In the genomic region with DNA sequence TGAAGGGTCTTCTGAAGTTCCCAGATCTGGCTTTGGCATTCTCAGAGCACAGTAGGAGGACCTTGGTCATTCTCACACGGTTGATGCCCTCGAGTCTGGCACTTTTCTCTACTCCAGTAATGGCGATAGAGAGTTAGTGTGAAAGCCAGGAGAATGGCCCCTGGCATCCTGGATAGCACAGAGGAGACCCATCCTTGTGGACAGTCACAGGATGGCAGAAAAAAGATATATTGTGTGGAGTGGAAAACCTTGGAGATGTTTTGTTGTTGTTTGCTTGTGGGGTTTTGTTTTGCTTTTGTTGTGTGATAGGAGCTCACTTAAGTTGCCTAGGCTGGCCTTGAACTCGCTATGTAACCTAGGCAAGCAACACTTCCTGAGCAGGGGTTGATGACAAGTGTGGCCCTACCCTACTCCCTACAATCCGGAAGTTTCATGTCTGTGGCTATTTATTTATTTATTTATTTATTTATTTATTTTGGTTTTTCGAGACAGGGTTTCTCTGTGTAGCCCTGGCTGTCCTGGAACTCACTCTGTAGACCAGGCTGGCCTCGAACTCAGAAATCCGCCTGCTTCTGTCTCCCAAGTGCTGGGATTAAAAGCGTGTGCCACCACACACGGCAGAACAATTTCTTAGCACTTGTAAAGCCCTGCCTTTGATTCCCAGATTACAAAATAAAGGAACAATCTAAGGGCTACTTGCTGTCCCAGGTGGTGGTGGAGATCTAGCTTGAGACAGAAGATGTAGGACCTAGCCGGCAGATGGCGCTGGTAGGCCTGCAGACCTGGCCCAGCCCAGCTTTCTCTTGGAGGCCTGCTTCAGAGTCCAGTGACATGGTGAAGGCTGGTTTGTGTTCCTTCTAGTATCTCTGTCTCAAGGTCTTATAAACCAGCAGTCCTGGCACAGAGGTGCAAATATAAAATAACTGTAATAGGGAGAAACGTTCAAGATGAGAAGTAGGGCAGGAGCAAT, we compare ENCODE assay signal across 8 mouse cellular contexts. TPM values are rescaled to one million over a fixed set of nuclear protein-coding genes. Genes with fewer than 3 reads are reported as not detected.
DNase-seq lines count a peak whose midpoint lies in the region; ATAC-seq and TF ChIP-seq lines count a peak whose summit lies in the region.

No protein-coding gene starts in this region.

- no peaks in the 10 kb centered on the region for H3K79me2 ChIP-seq in heart, adult 2 months (replicated peaks; ENCODE audit: control insufficient read depth, insufficient read depth, low read length)

- intact Hi-C loops in heart, adult 2 months (cut with DNase I): loop anchor here (1.0 to 5.0 kb wide), 6 partner anchors 19 to 182 kb away; no protein-coding TSS in a partner anchor

- no peaks in the 10 kb centered on the region for H3K9me3 ChIP-seq in liver, embryonic 15.5 days (replicated peaks)
- no peaks in the 10 kb centered on the region for H3K9me3 ChIP-seq in neural tube, embryonic 13.5 days

- no peak for TF ChIP-seq POLR2A in heart, adult 2 months (IDR thresholded peaks at IDR 0.05; ENCODE audit: insufficient read depth, low read depth, low read length)
- TF ChIP-seq POLR2A in testis, adult 2 months (IDR thresholded peaks at IDR 0.05; ENCODE audit: control insufficient read depth, low read depth, low read length): no peak

- no peaks in the 10 kb centered on the region for H3K36me3 ChIP-seq in heart, adult 2 months (ENCODE audit: control insufficient read depth, insufficient read depth, low read length)
- H3K36me3 ChIP-seq in liver, embryonic 15.5 days (replicated peaks): no peaks in the 10 kb centered on the region
- H3K36me3 ChIP-seq in neural tube, embryonic 13.5 days: no peaks in the 10 kb centered on the region
- no peaks in the 10 kb centered on the region for H3K36me3 ChIP-seq in testis, adult 2 months (ENCODE audit: control insufficient read depth, insufficient read depth, low read length)

- peak; percentile 70 for DNase-seq in CD4-positive helper T cell, adult 2 months (ENCODE audit: low read depth, low spot score)
- peak; percentile 86 for DNase-seq in adrenal gland, postnatal 10 days
- peak; percentile 71 for DNase-seq in embryo, embryonic 11.5 days (ENCODE audit: low read depth, low spot score)
- peak; percentile 69 to 82 for DNase-seq in heart, adult 2 months
- peak; percentile 64 for DNase-seq in kidney, adult 9 months

- peak; percentile 42 for ATAC-seq in liver, embryonic 15.5 days (ENCODE audit: insufficient read depth)
- ATAC-seq in neural tube, embryonic 13.5 days (ENCODE audit: low read depth): peak; percentile 68; the same call in 1 of the 2 replicates

- no peak overlapping the region for H3K27ac ChIP-seq in heart, adult 2 months
- peak overlapping the region; percentile 85 for H3K27ac ChIP-seq in liver, embryonic 15.5 days (replicated peaks)
- no peak overlapping the region for H3K27ac ChIP-seq in neural tube, embryonic 13.5 days (replicated peaks)
- no peak overlapping the region for H3K27ac ChIP-seq in testis, adult 2 months (ENCODE audit: control insufficient read depth, insufficient read depth, low read depth, low read length)

- peak; percentile 90 for TF ChIP-seq CTCF in heart, adult 2 months (IDR thresholded peaks at IDR 0.05)
- peak; percentile 69; the same call in 1 of the 2 replicates for TF ChIP-seq CTCF in testis, adult 2 months (IDR thresholded peaks at IDR 0.05; ENCODE audit: control insufficient read depth, insufficient read depth, insufficient replicate concordance, low read depth, low read length)

- no peak overlapping the region for H3K9ac ChIP-seq in heart, adult 2 months (ENCODE audit: low read depth, low read length)
- H3K9ac ChIP-seq in liver, embryonic 15.5 days: no peak overlapping the region
- no peak overlapping the region for H3K9ac ChIP-seq in neural tube, embryonic 13.5 days

- no peak overlapping the region for H3K4me2 ChIP-seq in liver, embryonic 15.5 days
- H3K4me2 ChIP-seq in neural tube, embryonic 13.5 days: no peak overlapping the region

- H3K27me3 ChIP-seq in heart, adult 2 months (ENCODE audit: control insufficient read depth, insufficient read depth, low read length): no peaks in the 10 kb centered on the region
- H3K27me3 ChIP-seq in liver, embryonic 15.5 days: 0 out of 2 replicates have a peak, but pooled peaks cover 3% of the 10 kb centered on the region
- H3K27me3 ChIP-seq in neural tube, embryonic 13.5 days: no peaks in the 10 kb centered on the region
- H3K27me3 ChIP-seq in testis, adult 2 months (ENCODE audit: control insufficient read depth, insufficient read depth, low read length): no peaks in the 10 kb centered on the region

- 36% methylated on average over 13 of the region's 13 CpGs for WGBS in heart, adult 2 months
- WGBS in liver, embryonic 15.5 days (ENCODE audit: insufficient replicate concordance): 36% methylated on average over 13 of the region's 13 CpGs
- 44% methylated on average over 13 of the region's 13 CpGs for WGBS in neural tube, embryonic 13.5 days

- H3K4me1 ChIP-seq in heart, adult 2 months (ENCODE audit: control insufficient read depth, insufficient read depth, low read length): no peaks in the 10 kb centered on the region
- H3K4me1 ChIP-seq in liver, embryonic 15.5 days (replicated peaks): peaks cover 27% of the 10 kb centered on the region
- H3K4me1 ChIP-seq in neural tube, embryonic 13.5 days (replicated peaks): no peaks in the 10 kb centered on the region; the same call in 1 of the 2 replicates
- no peaks in the 10 kb centered on the region for H3K4me1 ChIP-seq in testis, adult 2 months (ENCODE audit: control insufficient read depth, insufficient read depth, low read length)

- H3K4me3 ChIP-seq in heart, adult 2 months: no peak overlapping the region
- H3K4me3 ChIP-seq in liver, embryonic 15.5 days (replicated peaks): no peak overlapping the region
- no peak overlapping the region for H3K4me3 ChIP-seq in neural tube, embryonic 13.5 days
- H3K4me3 ChIP-seq in testis, adult 2 months (ENCODE audit: control insufficient read depth, low read depth, low read length): no peak overlapping the region

- peak; percentile 55; the same call in 1 of the 2 replicates for TF ChIP-seq EP300 in heart, adult 2 months (IDR thresholded peaks at IDR 0.05; ENCODE audit: insufficient read depth, low read depth, low read length)

RNA-seq across cellular contexts. Expression of a gene that starts 21.1 kb away (rescaled TPM):
- 10 to 100 TPM; 46.7 to 51.2 TPM for total RNA-seq in adrenal gland, postnatal 10 days (2021)
- 10 to 100 TPM; 36.3 to 37.1 TPM for total RNA-seq in heart, adult 2 months (2021)
- polyA plus RNA-seq in heart, adult 2 months (2012; rRNA removed): 39.8 and 52.6 TPM in 2 replicates
- 5.0 and 5.3 TPM in 2 replicates for polyA plus RNA-seq in liver, embryonic 15.5 days (2015; fragmentation: Nextera tagmentation; extraction: Ambion mirVana)
- polyA plus RNA-seq in neural tube, embryonic 13.5 days (2015; fragmentation: Nextera tagmentation; extraction: Ambion mirVana): 90.4 and 97.8 TPM in 2 replicates
- polyA plus RNA-seq in testis, adult 2 months (2012; rRNA removed): 26.4 and 27.0 TPM in 2 replicates

RNA-seq across cellular contexts. Expression of a gene that starts 23.1 kb away (rescaled TPM):
- 1 to 10 TPM; 4.3 to 5.4 TPM for total RNA-seq in adrenal gland, postnatal 10 days (2021)
- total RNA-seq in heart, adult 2 months (2021): 1 to 10 TPM; 2.2 to 2.5 TPM
- polyA plus RNA-seq in heart, adult 2 months (2012; rRNA removed): 9.0 and 12.1 TPM in 2 replicates
- polyA plus RNA-seq in liver, embryonic 15.5 days (2015; fragmentation: Nextera tagmentation; extraction: Ambion mirVana): 0.38 and 0.51 TPM in 2 replicates
- 25.8 and 26.9 TPM in 2 replicates for polyA plus RNA-seq in neural tube, embryonic 13.5 days (2015; fragmentation: Nextera tagmentation; extraction: Ambion mirVana)
- polyA plus RNA-seq in testis, adult 2 months (2012; rRNA removed): 4.1 and 5.9 TPM in 2 replicates
